Mouse (Mus musculus) lung, postnatal 14 days (tissue): Measurements from ENCODE around the gene Homer1.

Experiments used
- DNase-seq: peaks from one replicate; pipeline ENCODE4 v3.0.0; 2021

The Homer1 gene

DNA sequence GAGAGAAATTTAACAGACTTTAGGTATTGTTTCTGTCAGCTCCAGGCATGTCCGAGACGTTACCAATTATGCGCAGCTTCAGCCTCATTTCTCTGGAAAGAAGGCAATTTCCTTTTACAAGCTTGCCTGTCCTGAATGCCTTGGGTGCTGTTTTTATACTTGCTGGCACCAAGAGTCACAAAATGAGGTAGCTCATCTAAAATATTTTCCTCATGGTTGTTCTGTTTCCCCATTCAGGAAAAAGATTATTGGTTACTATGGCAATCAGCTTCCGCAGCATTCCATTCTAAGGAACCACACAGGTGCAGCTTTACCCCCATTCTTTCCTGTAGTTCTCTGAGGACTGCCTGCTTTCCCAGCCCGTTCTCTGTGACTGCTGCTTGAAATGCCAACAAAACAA lies at the start of gene Homer1:
TSS of gene Homer1 (plus strand) at position 320 of the 400 bp plus-strand sequence.
- DNase-seq = no peak

DNA sequence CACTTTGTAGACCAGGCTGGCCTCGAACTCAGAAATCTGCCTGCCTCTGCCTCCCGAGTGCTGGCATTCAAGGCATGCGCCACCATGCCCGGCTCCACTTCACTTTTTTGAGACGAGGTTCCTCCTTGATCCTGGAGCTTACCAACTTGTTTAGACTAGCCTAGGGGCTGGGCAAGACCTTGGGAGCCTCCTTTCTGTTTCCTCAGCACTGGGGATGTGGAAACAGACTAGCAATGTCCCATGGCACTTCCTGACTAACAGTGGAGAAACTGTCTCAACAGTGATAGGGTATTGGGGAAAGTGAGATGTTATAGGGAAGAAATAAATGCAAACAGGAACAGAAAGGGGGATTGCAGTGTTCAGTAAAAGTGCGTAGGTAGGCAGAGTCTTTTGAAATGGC lies 47.7 kb upstream of the Homer1 start:
- no peak for DNase-seq

DNA sequence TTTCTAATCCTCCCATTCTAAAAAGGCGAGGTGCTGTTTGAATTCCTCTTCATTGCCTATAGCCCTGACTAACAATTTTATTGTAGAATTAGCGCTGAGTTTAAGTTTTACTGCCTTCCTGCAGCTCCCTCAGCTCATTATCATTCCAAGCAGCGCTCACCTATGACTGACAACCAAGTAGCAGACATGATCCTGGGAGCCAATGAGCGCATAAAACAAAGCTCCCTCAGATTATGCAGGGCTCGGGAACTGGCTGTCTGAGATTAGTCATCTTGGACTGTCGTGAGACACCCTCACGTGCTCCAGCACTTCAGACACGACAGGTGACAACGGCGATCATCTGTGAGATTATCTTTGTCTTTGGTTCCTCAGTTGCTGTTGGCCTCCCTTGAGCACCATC lies 47.3 kb upstream of the Homer1 start:
- no peak for DNase-seq

DNA sequence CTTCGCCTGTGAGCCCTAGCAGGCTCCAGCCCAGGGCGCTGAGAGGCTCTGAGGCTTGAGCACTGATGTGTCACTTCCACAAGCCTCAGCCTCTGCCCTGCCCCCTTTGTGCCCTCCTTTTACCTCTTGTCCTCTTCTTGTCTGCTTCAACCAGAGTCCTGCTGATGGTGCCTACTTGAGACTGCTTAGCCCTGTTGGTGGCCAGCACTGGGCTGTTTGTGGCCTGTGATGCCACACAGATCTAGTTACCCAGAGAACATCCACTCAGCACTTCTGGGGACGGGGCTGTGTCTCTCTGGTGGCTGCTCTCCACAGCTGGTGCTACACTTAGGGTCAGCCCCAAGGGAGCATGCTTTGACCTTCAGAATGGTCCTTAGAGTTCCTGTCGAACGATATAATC lies 46.5 kb upstream of the Homer1 start:
- DNase-seq = no peak

DNA sequence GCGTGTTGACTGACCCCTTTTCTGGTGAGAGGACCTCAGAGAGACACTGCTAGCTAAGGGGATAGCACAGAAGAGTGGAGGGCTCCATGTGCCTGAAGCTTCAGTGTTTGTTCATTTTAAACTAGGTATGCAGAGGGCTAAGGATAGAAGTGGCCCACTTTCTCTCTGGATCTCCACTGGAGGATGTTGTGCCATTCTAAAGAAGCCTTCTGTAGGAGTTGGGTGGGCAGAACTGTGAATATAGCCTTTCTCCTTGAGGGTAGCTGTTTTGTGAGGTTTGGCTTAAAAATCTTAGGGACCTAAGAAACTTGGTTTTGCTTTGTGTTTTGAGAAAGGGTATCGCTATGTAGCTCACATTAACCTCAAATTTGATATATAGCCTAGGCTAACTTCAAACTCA lies 32.3 kb upstream of the Homer1 start:
- no peak for DNase-seq

DNA sequence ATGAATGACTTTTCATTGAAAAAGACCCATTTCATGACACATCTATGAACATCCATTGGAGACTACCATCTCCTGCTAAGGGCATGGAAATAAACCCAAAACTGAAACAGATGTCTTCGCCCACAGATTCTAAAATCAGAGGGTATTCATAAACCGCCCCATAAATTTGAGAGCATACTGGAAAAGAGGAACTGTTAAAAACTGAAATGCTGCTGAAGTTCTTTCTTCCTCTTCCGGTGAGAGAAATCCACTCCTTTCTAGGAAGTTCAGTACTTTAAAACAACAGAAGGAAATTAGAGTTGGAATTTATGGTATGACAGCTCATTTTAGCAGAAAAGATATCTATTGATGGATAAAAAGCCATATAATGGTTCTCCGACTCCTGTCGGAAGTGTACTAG lies 1.1 kb downstream of the Homer1 start:
- DNase-seq = no peak

DNA sequence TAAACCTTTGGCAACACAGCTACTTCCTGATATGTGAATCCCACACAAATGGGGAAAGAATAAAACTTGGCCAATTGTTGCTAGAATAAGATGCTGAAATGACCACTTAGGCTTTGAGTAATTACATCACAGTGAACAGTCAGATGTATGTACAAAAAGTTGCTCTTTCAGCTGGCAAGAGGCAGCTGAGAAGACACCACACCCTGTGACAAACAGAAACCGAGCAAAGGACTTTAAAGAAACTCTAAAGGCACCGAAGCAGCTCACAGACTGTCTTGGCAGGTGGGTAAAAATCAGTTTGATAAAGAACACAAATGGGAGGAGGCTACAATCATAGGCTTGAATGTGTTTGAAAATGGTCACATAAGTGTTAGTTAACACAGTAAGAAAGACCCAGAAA lies 1.6 kb downstream of the Homer1 start:
- no peak for DNase-seq

DNA sequence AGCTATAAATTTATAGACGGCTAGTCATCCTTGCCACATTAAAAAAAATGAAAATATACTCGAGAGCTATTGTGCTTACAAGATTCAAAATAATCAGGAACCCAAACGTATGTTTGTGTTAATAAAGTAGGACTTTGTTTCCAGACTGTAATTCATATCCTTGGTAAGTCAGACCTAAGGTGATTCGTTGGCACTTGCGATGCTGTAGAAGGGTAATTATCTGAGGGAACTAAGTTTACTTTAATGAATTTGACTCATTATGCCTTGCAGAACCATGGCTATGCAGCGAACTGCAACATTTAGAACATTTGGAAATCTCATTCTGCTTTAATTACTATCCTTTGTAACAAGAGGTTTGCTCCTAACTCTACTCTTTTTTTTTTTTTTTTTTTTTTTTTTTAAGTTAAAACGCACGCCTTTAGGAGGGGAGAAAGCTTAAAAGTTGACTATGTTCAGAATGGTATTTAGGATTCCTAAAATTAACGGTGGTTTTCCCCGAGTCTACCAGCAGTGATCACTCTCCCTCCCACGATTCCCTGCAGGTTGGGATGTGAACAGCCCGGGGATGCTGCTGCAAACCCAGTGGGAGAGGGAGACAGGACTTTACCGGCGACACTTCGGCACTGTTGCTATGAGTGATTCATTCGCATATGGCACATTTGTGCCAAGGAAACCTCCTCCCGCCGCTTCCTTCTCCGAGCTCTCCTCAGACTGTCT lies 3.6 kb downstream of the Homer1 start:
- DNase-seq = no peak

DNA sequence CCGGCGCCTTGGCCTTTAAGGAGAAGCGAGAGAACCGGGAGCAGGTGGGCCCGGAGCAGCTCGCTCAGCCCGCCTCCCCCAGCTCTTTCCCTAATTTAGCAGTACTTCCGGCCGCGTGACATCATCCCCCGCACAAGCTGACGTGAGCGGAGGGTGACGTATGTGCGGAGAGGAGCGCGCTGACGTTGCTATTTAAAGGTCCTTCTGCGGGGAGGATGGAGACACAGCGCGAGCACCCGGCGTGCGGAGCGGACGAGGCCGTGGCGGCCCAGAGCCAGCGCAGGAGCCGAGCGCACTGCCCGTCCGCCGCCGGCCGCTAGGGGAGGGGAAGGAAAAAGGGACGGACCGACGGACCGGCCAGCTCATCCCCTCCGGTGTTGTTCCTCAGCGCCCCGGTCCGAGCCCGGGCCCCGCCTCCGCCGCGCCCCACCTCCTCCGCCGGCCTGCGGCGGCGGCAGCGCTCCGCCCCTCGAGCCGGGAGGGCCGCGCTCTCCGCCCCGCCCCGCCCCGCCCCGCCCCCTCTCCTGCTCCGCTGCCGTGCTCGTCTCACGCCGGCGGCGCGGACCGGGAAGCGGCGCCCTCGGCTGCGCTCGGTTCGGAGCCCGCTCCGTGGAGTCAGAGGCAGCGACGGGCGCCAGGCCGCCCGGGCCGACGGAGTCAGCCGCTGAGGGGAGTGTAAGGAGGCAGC lies 4.3 kb downstream of the Homer1 start:
- peak; percentile 97 for DNase-seq

DNA sequence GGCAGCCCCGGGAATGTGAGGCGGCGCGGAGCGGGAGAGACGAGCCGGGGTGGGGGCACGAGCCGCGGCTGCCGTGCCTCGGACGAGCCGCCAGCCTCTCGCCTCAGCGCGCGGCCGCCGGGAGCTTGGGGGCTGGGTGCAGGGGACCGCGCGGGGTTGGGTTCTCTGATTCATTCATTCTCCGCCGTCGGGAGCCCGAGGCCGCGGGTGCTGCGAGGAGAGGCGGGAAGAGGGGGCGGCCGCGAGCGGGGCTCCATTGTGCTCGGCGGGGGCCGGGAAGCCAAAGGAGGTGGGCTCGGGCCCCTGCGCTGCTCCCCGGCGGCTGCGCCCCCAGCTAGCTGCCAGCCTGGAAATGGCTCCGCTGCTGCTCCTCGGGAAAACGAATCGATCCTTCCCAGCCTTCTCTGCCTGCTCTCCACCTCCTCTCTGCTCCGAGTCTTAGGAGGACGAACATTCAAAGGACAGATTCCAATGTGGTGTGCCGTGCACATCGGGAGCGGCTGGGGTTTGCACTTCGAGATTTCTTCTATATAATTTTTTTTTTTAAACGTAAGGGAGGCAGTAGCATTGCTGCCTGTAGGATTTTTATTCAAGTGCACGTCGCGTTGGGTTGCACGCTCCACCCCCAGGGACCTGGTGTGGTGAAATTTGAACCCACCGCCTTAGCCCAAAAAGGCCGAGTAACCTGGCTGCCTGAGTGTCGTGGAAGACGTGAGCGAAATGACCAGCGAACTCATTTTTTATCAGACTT lies 5.0 kb downstream of the Homer1 start:
- DNase-seq = peak; percentile 46

DNA sequence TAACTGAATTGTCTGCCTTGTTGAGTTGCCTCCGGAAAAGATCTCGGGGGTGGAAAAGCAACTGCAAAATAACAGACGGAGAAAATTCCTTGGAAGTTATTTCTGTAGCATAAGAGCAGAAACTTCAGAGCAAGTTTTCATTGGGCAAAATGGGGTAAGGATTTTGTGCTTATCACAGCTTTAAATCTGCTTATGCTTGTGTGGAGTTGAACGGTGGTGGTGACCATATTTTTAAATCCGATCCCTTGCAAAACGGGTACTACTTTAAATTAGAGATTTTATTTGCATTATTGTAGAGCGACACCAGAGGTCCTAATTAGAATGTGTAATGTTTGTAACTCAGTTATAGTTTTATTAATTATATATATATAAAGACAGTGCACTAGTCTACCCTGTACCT lies 5.7 kb downstream of the Homer1 start:
- no peak for DNase-seq

DNA sequence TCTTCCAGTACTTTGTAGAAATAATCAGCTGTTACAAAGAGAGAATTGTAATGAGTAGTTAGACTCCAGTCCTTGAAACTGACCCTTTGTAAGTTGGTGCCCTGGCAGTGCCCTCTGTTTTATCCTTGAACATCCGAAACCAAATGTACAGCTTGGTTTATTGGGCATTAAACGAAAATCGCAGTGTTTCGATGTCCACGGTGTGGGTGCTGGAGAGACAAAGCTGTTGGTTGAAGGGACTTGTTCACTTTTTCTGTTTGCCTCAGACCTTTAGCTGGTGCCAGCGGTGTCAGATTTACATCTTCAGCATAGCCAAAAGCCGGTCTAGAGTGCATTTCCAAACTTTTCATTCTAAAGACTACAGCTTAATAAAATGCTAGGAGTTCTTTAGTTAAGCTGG lies 6.2 kb downstream of the Homer1 start:
- no peak for DNase-seq

DNA sequence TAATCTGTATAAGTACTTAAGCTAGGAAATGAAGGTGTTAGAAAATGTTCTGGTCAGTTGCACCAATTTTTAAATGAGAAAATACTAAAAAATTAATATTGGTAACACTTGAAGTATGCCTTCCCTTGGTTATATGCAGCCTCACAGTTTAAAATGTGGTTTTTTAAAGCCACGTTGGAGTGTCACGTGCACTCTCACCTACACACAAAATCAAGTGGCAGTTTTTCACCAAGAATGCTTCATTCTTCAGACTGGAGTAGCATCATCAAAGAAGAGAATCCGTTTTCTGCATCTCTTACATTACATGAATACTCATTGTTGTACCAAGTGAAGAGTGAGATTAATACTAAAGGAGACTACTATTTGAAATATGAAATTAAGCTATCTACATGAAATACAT lies 7.1 kb downstream of the Homer1 start:
- no peak for DNase-seq

DNA sequence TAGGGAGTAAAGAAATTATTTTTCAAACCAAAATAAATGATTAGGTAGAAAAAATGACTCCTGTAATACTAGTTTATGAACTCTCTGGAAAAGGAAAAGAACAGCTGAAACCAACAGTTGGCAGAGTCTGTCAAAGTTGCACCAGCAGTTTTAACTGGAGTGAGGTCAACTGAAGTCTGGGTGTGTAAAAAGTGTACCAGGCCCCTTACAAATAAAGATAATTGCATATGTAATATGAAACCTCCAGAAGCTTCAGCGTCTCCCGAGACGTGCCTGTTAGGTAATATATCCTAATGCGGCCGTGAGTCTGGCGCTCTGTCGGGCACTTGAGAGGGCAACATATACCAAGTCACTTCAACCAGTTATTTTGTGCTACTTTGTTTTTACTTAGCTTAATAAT lies 8.3 kb downstream of the Homer1 start:
- no peak for DNase-seq

DNA sequence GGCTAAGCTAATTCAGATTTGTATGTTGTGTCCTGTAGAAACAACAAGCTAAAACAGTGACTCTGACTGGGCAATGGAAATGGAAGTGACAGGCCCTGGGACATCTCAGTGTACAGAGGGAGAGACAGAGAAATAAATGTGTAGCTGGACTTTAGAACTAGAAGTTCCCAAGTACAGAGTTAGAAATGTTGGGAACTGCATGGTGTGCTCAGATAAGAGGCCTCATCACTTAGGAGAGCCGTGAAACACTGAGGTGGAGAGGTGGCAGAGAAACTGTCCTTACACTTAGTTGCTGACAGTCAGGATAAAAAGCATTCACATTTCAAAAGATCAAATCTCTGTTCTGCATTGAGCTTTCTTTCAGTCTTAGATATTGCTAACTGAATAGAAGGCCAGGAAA lies 9.9 kb downstream of the Homer1 start:
- DNase-seq = no peak

DNA sequence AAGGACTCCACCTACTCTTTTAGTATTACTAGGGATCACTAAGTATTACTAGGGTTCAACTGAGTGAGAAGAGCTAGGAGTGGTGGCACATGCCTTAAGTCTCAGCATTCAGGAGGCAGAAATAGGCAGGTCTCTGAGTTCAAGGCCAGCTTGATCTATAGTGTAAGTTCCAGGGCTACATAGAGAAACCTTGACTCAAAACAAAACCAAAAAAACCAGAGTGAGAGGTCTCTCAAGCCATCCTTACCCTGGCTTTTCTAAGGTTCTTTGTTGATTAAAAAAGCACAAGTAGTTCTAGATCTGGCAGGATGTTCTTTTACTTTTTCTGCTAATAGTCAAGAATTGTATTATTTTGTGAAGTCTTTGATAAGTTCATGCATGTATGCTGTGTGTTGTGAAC lies 13.1 kb downstream of the Homer1 start:
- no peak for DNase-seq

DNA sequence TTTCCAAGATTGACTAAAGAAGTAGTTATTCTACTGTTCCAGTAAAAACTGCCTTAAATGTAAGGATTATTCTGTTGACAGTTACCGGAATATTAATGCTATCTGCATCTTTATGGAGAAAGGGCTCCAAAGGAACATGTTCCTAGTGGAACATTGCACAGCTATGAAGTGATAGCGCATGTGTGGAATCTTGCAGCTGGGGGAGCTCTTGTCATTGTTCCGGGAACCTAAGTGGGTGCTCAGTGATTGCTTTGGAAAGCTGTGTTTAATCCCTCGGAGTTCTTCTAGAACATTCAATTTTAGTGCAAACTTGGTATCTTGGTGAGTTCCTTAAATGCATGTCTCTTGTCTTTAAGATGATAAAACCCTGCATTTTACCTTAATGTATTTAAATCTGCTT lies 14.9 kb downstream of the Homer1 start:
- DNase-seq = no peak

DNA sequence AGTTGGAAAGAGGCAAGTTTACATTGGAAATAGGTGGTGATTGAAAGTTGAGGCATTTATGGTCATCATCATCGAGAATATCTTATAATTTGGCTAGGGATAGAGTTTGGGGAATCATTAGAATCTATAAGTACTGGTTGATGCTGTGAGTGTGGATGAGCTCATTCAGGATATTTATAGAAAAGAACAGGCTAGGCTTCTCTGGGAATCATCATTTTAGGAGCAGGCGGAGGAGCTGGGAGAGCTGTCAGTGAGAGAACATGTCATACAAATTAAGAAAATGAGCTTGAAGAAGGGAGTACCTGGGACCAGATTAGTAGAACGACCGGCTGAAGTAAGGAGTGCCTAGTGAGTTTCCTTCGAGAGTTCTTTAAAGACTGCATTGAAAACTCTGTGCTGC lies 20.7 kb downstream of the Homer1 start:
- no peak for DNase-seq

DNA sequence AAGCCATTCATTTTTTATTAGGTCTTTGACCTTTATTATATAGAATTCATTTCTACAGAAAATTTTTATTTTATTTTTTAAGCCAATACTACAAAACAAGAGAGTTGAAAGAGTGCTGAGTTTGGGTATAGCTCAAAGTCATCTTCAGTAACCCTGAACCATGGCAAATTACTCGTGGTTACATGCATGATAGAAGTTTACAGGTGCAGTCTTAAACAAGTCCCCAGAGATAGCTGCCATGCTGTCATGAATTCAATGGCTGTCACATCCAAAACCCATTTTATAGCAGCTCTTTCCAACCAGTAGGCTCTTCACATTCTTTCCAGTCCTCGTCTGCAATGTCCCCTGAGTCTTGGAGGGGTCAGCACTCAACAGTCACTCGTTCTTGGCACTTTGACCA lies 26.9 kb downstream of the Homer1 start:
- DNase-seq = no peak

DNA sequence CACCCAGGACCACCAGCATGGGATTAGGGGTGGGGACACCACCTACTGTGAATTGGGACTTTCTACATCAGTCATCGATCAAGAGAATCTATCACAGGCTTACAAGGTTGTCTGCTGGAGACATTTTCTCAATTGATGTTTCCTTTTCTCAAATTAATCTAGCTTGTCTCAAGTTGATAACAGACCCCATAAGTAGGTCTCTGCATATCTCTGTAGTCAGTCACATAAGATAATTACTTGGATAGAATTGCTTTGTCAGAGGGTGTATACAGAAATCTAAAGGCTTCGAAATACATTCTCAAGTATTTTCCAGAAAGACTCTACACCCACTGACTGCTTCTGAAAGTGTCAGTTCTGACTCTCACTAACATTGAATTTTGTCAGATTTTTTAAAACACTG lies 32.3 kb downstream of the Homer1 start:
- DNase-seq = no peak

DNA sequence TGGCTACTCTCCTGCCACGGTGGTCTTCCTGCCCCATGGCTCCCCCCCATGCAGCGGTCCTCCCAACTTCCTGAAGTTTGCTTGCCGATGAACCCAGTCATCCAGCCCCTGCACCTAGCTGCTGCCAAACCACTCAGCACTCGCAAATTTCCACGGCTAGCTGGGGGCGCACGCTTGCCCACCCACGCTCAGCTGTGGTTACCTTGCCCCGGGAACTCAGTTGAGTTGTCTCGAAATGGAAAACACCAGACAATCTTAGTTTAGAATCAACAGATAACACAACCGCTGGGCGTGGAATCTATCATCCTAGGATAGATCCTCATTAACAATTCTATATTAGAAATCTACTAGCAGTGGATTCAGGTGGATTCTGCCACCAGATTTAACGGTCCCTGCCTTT lies 33.1 kb downstream of the Homer1 start:
- no peak for DNase-seq

DNA sequence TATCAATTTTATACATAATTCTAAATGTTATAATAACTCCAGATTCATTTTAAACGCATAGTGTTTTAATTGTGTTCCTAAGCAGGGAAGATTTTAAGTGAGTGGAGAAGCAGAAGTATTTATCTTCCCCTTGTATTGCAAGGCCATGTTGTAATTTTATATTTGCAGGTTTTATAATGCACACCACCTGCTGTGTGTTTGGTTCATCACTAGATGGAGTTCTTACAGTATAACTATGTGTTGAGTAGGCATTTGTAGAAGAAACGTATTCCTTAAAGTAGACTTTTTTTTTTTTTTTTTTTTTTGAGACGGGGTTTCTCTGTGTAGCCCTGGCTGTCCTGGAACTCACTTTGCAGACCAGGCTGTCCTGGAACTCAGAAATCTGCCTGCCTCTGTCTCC lies 35.9 kb downstream of the Homer1 start:
- no peak for DNase-seq

DNA sequence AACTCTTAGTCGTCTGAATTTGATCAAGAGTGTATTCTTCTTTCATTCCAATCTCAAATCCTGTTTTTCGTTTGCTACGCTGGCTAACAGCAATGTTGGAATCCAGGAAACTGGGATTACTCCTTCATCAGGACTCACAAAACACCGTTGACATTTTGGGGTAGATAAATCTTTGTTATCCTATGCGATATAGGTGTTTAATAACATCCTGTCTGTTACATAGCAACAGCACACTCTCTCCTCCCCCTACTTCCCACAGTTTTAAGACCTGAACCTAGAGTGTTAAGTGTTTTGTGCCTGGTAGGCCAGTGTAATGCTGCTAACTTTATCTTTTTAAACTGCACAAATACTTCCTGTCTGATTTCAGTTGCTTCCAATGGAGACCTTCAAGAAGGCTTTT lies 39.0 kb downstream of the Homer1 start:
- DNase-seq = no peak

DNA sequence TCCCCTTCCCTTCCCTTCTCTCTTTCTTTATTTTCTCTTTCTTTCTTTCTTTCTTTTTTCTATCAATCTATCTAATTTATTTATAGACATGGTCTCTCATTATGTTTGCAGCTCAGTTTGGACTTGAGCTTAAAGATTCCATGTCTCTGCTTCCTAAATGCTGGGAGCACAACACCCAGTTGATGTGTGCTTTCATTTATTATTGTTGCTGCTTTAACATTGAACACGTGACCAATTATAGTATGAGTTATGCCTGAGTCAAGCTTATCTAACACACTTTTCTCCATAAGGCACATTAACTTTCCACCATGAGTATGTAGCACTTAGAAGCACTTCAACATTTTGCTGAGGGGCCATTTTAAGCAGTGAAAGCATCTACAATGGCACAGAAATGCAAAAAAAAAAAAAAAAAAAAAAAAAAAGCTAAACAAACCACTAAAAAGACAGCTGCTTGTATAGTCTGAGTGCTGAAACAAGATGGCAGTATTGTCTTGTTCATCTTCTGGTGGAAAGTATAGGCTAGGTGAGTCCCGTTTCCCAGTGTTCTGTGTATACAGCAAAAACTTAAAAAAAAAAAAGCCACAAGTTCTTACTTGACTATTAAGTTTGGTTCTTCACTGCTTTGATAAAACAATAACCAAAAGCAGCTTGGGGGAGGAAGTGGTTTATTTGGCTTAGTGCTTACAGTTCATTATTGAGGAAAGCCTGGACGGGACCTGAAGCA lies 41.3 kb downstream of the Homer1 start:
- no peak for DNase-seq
